Mouse (Mus musculus): ENCODE results near the gene Ccdc34.

Gene Ccdc34

GRCm38 (mm10) chr2:110179669-110180315 is 162.2 kb downstream of the Ccdc34 start:
- peak; percentile 92 for DNase-seq (ENCODE audit: inconsistent ontology term)

GRCm38 (mm10) chr2:110180316-110180670 is 162.7 kb downstream of the Ccdc34 start:
- peak; percentile 36 for DNase-seq (ENCODE audit: inconsistent ontology term)

GRCm38 (mm10) chr2:110181666-110182065 is 164.0 kb downstream of the Ccdc34 start:
- DNase-seq (ENCODE audit: inconsistent ontology term): no peak

- peak; percentile 66 for DNase-seq (ENCODE audit: inconsistent ontology term)
Measured at GRCm38 (mm10) chr2:110182248-110182647, 164.6 kb downstream of the Ccdc34 start.

- DNase-seq (ENCODE audit: inconsistent ontology term): no peak
Measured at GRCm38 (mm10) chr2:110182795-110183486, 165.3 kb downstream of the Ccdc34 start.

GRCm38 (mm10) chr2:110184071-110184470 is 166.5 kb downstream of the Ccdc34 start:
- DNase-seq (ENCODE audit: inconsistent ontology term): no peak

GRCm38 (mm10) chr2:110186427-110186980 is 168.9 kb downstream of the Ccdc34 start:
- peak; percentile 93 for DNase-seq (ENCODE audit: inconsistent ontology term)

GRCm38 (mm10) chr2:110188696-110189397 is 171.2 kb downstream of the Ccdc34 start:
- DNase-seq (ENCODE audit: inconsistent ontology term): no peak

GRCm38 (mm10) chr2:110190416-110190815 is 172.8 kb downstream of the Ccdc34 start:
- DNase-seq (ENCODE audit: inconsistent ontology term): no peak

- DNase-seq (ENCODE audit: inconsistent ontology term): peak; percentile 76
Measured at GRCm38 (mm10) chr2:110191186-110191690, 173.6 kb downstream of the Ccdc34 start.

GRCm38 (mm10) chr2:110191965-110192701 is 174.5 kb downstream of the Ccdc34 start:
- DNase-seq (ENCODE audit: inconsistent ontology term): peak; percentile 87

- peak; percentile 45 for DNase-seq (ENCODE audit: inconsistent ontology term)
Measured at GRCm38 (mm10) chr2:110192702-110193312, 175.2 kb downstream of the Ccdc34 start.

GRCm38 (mm10) chr2:110196551-110196950 is 178.9 kb downstream of the Ccdc34 start:
- no peak for DNase-seq (ENCODE audit: inconsistent ontology term)

GRCm38 (mm10) chr2:110199648-110200047 is 182.0 kb downstream of the Ccdc34 start:
- no peak for DNase-seq (ENCODE audit: inconsistent ontology term)

GRCm38 (mm10) chr2:110201770-110202169 is 184.2 kb downstream of the Ccdc34 start:
- DNase-seq (ENCODE audit: inconsistent ontology term): no peak

GRCm38 (mm10) chr2:110202716-110203497 is 185.3 kb downstream of the Ccdc34 start:
- DNase-seq (ENCODE audit: inconsistent ontology term): no peak

GRCm38 (mm10) chr2:110204169-110204568 is 186.6 kb downstream of the Ccdc34 start:
- DNase-seq (ENCODE audit: inconsistent ontology term): no peak

- peak; percentile 45 for DNase-seq (ENCODE audit: inconsistent ontology term)
Measured at GRCm38 (mm10) chr2:110204705-110205318, 187.2 kb downstream of the Ccdc34 start.

Data from Muller cell, postnatal 12 days (primary cell).